ENCODE assay signal across 8 mouse cellular contexts in the genomic region with DNA sequence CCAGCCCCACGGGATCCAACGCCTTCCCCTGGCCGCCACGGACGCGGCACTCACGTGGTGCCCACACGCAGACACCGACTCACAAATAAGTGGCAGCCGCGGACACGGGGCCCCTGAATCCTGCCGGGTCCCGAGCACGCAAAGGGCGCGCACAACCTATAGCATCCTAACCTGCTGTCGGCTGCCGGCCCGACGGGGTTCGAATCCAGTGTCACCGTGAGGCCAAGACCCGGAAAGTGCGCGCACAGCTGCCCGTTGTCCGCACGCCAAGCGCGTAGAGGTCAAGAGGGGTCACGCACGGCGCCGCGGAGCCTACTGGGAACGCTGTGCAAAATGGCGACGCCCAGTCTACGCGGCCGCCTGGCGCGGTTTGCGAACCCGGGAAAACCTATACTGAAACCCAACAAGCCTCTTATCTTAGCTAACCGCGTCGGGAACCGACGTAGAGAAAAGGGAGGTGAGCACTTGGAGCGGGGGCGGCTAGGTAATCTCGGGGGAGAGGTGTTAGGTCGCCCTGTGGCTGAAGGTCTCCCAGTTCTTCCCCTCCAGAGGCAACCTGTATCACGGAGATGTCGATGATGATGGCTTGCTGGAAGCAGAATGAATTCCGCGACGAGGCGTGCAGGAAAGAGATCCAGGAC. TPM values are rescaled to one million over a fixed set of nuclear protein-coding genes. Genes with fewer than 3 reads are reported as not detected.
DNase-seq lines count a peak whose midpoint lies in the region; ATAC-seq lines count a peak whose summit lies in the region.

Chchd1 (plus strand) TSS at position 266 of the 641 bp plus-strand sequence.

- peaks cover 55% of the 10 kb centered on the region for H3K4me1 ChIP-seq in heart, embryonic 13.5 days
- peaks cover 58% of the 10 kb centered on the region for H3K4me1 ChIP-seq in liver, embryonic 12.5 days

- H3K9me3 ChIP-seq in heart, embryonic 13.5 days: no peaks in the 10 kb centered on the region
- H3K9me3 ChIP-seq in liver, embryonic 12.5 days (replicated peaks): no peaks in the 10 kb centered on the region

- peak; percentile 69 for ATAC-seq in CD4-positive, CD25-positive, alpha-beta regulatory T cell, adult 4 months
- peak; percentile 66; the same call in 1 of the 2 replicates for ATAC-seq in heart, embryonic 13.5 days (ENCODE audit: extremely low read depth, insufficient number of reproducible peaks, low FRiP score, low TSS enrichment)
- ATAC-seq in liver, embryonic 12.5 days: peak; percentile 81

- H3K4me2 ChIP-seq in heart, embryonic 13.5 days: peak within 1 kb of the TSS; percentile 76
- H3K4me2 ChIP-seq in liver, embryonic 12.5 days: peak within 1 kb of the TSS; percentile 79

- DNase-seq in c-Kit-negative CD71-positive TER-119-positive erythroid progenitor cells, embryonic 14.5 days (ENCODE audit: low read depth, low spot score): peak; percentile 75
- peak; percentile 56 for DNase-seq in fibroblast of lung, adult 2 months (ENCODE audit: low read depth)
- peak; percentile 95 for DNase-seq in kidney, postnatal 10 days
- peak; percentile 80 for DNase-seq in naive thymus-derived CD4-positive, alpha-beta T cell, adult 2 months (ENCODE audit: low read depth)
- peak; percentile 82 for DNase-seq in splenic B cell, adult 2 months (ENCODE audit: low read depth, low spot score)

- H3K27me3 ChIP-seq in heart, embryonic 13.5 days (replicated peaks): no peaks in the 10 kb centered on the region
- no peaks in the 10 kb centered on the region for H3K27me3 ChIP-seq in liver, embryonic 12.5 days (replicated peaks)
- H3K27me3 ChIP-seq in splenic B cell, adult 2 months (ENCODE audit: control insufficient read depth, insufficient read depth, low read length, poor library complexity, severe bottlenecking): no peaks in the 10 kb centered on the region

- peaks cover 37% of the 10 kb centered on the region for H3K36me3 ChIP-seq in heart, embryonic 13.5 days
- peaks cover 43% of the 10 kb centered on the region for H3K36me3 ChIP-seq in liver, embryonic 12.5 days
- H3K36me3 ChIP-seq in splenic B cell, adult 2 months (ENCODE audit: control insufficient read depth, insufficient read depth, low read length, poor library complexity, severe bottlenecking): peaks cover 10% of the 10 kb centered on the region; the same call in 1 of the 2 replicates

- WGBS in heart, embryonic 13.5 days: under 1% methylated on average over 61 of the region's 61 CpGs
- 1% methylated on average over 61 of the region's 61 CpGs for WGBS in liver, embryonic 12.5 days (ENCODE audit: insufficient replicate concordance)

- H3K9ac ChIP-seq in heart, embryonic 13.5 days: peak within 1 kb of the TSS; percentile 96
- peak within 1 kb of the TSS; percentile 87 for H3K9ac ChIP-seq in liver, embryonic 12.5 days

- H3K4me3 ChIP-seq in heart, embryonic 13.5 days: peak within 1 kb of the TSS; percentile 91
- H3K4me3 ChIP-seq in liver, embryonic 12.5 days: peak within 1 kb of the TSS; percentile 92

- H3K27ac ChIP-seq in heart, embryonic 13.5 days (replicated peaks): peak within 1 kb of the TSS; percentile 93
- H3K27ac ChIP-seq in liver, embryonic 12.5 days: peak within 1 kb of the TSS; percentile 92

RNA-seq across cellular contexts. Expression of gene Chchd1, which starts in this region (rescaled TPM):
- polyA plus RNA-seq in CD4-positive, CD25-positive, alpha-beta regulatory T cell, adult 4 months (2017; shearing (Covaris generic)): 100 to 1,000 TPM; 120 to 143 TPM
- 199 and 200 TPM in 2 replicates for polyA plus RNA-seq in heart, embryonic 13.5 days (2015; fragmentation: Nextera tagmentation; extraction: Ambion mirVana)
- polyA plus RNA-seq in liver, embryonic 12.5 days (2016; fragmentation: Nextera tagmentation; extraction: Ambion mirVana): 178 and 187 TPM in 2 replicates

Comparison
In these comparisons a context has a peak if more than half of its experiments do, and no peak if none do; other contexts are left out.
1. Peak in every context shown above with its lines: DNase-seq, ATAC-seq, H3K4me3 ChIP-seq and H3K27ac ChIP-seq.